Mouse (Mus musculus): ENCODE results near the gene Rnf10.
"Not testable (repeated sequence)": the region's sequence is repeated elsewhere in the genome, so short reads cannot be mapped to it uniquely, and the experiment has no call there.

Rnf10 gene

DNA sequence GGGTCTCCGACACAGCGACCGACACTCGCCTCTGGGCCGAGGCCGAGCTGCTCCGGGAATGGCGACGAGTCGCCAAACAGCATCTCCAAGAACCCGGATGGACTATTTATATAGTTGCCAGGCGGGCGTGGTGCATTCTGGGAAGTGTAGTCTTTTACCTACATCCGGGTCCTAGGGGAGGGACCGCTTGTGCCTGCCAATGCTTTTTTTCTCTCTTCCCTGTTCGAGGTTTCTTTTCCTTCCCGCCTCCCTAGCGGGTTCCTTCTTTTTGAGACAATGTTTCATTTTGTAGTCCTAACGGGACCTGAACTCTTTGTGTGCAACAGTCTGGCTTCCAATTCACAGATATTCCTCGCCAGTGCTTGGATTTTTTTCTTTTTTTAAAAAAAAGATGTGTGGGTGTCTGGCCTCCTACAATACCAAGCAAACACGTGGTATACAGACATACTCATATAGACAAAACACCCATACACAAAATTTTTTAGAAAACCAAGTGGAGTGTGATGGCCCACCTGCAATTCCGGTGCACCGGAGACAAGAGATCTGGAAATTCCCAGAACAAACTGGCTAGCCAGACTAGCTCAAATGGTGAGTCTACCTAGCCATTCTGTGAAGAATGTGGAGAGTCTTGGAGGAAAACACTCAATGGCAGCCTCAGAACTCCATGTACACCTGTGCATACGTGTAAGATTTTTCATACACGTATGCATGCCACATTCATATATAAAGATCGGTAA lies at the start of gene Rnf10:
TSS of gene Rnf10 (minus strand) at position 87 of the 737 bp plus-strand sequence.
- DNase-seq (ENCODE audit: low spot score in 2 of 2), result peak; percentile 94 to 99

- peak; percentile 34 to 60 for DNase-seq (ENCODE audit: low spot score in 2 of 2)
Measured at GRCm38 (mm10) chr5:115319004-115319940, 46.6 kb upstream of the Rnf10 start.

GRCm38 (mm10) chr5:115317645-115318328 lies 45.1 kb upstream of the Rnf10 start:
- DNase-seq (ENCODE audit: low spot score in 2 of 2), result no peak

DNA sequence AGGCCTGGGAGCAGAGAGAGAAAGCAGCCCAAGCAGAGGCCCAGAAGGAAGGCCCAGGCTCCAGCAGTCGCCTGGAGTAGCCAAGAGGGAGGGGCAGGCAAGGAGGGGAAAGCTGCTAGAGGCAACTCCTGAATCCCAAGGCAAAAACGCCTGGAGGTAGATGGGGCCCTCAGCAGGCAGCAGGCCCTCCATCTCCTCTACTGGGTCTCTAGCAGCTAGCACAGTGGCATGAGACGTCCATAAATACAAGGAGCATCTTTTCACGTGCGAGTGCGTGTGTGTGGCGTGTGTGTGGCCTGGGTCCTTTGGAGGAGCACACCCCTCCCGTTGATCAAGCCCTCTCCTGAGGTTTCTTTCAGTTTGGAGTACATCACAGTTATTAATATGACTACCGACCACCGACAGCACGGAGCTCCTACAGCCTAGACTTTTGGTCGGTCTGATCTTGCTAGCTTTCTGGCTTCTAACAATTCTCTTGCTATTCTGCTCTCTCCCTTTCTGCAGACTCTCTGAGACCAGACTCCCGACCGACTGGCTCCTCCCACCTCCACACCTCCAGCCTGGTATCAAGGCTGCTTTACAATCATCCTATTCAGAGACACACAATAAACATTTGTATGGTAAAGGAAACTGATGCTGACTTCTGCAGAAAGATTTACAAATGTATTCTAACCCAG lies 44.4 kb upstream of the Rnf10 start:
- no peak for DNase-seq (ENCODE audit: low spot score in 2 of 2)

DNA sequence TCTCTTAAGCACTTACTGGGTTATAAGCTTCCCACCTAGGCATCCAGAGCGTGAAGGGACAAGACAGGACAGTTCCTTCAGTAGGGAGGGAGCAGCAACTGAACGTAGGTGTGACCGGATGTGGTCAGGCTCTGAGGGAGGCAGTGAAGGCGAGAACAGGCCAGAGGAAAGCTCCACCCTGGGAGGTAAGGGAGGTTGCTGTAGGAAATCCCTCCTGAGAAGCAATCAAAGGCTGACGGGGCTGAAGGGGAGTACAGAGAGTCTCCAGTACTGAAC lies 40.9 kb upstream of the Rnf10 start:
- DNase-seq (ENCODE audit: low spot score in 2 of 2), result no peak

DNA sequence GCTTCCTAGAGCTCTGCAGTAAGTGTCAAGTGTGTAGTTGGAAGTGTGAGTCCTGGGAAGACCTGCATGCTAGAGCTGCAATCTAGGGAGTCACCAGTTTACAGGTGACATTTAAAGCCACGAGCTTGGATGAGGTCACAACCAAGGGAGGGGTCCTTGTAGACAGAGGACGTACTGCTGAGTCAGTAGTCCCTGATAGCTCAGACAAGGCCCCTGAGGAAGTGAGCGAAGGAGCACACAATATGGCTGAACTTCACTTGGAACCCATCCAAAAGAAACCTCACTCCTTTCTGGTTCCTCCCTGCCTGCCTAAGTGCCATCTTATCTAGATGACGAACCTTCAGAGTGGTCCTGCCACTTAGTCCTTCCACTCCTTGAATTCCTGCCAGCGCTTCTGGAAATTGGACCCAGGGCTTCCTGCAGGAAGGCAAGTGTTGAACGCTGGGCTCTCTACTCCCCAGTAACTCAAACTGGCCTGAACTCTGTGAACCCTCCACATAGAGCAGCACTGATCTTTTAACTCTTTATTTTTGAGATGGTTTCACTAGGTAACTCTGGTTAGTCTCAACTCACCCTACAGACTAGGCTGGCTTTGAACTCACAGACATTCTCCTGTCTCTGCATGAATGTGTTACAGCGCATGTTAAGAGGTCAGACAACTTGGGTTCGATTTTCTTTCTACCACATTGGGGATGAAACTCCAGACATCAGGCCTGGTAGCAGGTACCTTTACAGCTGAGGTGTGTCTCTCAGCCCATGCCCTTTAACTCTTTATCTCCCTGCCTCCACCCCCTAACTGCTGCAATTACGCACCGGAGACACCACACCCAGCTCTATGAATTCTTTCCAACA lies 40.3 kb upstream of the Rnf10 start:
- no peak for DNase-seq (ENCODE audit: low spot score in 2 of 2)

DNA sequence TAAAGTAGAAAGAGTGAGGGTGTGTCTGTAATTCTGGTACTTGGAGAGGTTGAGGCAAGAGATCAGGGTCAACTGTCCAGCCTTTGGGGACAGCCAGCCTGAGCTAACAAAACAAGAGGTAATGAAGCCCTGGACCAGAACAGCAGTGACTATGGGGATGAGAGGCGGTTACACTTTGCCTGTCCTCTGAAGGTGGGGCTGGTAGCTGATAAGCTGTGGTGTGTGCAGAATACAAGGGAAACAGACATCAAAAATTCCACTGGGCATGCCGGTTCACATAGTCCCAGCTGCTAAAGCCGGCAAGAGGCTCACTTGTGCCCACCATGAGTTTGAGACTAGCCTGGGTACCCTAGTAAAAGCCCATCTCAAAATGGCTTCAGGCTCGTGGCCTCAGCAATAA lies 39.7 kb upstream of the Rnf10 start:
- no peak for DNase-seq (ENCODE audit: low spot score in 2 of 2)

- DNase-seq (ENCODE audit: low spot score in 2 of 2), result not testable (repeated sequence)
Measured at GRCm38 (mm10) chr5:115302190-115302589, 29.5 kb upstream of the Rnf10 start.

DNA sequence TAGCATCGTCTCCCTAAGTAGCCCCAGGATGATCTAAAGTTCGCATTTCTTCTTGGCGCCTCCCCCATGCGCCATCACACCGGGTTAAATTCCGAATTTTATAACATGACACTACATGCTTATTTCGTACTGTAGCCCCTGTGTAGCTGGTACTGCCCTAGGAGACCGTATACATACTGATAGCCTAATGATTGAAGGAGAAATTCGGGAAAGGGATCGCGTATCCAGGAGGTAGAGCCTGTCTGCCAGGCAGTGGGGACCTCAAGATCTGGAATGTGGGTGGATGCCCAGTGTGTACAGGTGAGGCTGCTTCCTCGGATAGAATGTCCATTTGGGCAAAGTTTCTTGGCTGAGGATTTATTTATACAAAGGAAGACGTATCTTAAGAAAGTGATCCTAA lies 28.9 kb upstream of the Rnf10 start:
- no peak for DNase-seq (ENCODE audit: low spot score in 2 of 2)

- DNase-seq (ENCODE audit: low spot score in 2 of 2), result peak; percentile 100
Measured at GRCm38 (mm10) chr5:115300792-115301614, 28.3 kb upstream of the Rnf10 start, which contains the start of gene Dynll1. TSS of gene Dynll1 (minus strand) at chr5:115300999.

DNA sequence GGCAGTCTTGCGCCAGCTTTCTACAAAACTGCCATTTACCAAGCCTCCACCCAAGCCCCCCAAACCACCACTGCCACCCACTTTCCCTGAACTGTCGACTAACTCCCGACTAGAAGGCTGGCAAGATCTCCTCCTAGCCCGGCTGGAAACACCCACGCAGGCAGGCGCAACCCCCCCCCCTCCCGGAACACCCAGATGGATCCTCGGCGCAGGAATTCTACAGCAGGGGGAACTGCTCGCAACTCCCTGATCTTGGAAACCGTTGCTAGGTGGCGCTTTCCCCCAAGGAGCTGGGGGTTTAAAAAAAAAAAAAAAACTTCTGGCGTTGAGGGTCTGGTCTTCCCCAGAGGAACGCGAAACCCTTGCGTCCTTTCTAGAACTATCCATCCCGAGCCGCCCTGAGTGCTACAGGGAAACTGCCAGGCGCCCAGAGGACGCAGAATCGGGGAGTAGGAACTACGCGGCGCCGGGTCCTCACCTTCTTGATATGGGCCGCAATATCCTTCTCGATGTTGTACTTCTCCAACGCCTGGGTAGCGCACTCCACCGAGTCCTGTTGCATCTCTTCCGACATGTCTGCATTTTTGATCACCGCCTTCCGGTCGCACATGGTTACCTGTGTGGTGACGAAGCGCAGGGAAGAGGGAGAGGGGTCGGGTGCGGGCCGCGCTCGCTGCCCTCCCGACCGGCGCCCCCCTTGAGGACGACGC lies 27.5 kb upstream of the Rnf10 start:
- peak in 1 of 2 experiments; percentile 47 for DNase-seq (ENCODE audit: low spot score in 2 of 2)

DNA sequence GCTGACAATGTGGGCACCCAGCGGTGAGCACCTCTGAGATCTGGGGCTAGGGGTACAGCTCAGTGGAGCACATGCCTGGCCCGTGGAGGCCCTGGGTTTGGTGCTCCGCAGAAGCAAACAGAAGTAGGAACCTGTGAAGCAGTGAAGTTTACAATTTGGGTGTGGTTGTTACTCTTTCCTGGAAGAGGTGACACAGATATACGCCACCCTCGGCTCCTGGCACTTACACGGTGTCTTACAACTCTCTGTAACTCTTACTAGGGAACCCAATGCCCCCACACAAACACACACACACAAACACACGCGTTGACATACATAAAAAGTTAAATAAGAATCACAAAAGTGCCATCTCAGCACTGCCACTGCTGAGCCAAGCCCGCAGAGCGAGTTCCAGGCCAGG lies 23.6 kb upstream of the Rnf10 start:
- no peak for DNase-seq (ENCODE audit: low spot score in 2 of 2)

GRCm38 (mm10) chr5:115294173-115294572 lies 21.5 kb upstream of the Rnf10 start:
- no peak for DNase-seq (ENCODE audit: low spot score in 2 of 2)

DNA sequence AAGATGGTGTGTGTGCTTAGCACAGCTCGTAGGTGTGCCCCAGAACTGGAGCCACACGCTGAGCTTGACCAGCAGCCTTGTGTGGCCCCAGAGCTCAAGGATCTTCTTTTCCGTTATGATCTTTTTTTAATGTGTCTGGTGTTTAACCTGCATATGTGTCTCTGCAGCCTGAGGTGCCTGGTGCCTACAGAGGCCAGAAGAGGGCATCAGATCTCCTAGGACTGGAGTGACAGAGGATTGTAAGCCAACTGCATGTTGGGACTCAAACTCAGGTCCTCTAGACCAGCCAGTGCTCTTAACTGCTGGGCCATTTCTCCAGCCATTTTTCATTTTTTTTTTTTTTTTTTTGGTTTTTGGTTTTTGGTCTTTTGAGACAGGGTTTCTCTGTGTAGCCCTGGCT lies 12.0 kb upstream of the Rnf10 start:
- DNase-seq (ENCODE audit: low spot score in 2 of 2), result no peak

DNA sequence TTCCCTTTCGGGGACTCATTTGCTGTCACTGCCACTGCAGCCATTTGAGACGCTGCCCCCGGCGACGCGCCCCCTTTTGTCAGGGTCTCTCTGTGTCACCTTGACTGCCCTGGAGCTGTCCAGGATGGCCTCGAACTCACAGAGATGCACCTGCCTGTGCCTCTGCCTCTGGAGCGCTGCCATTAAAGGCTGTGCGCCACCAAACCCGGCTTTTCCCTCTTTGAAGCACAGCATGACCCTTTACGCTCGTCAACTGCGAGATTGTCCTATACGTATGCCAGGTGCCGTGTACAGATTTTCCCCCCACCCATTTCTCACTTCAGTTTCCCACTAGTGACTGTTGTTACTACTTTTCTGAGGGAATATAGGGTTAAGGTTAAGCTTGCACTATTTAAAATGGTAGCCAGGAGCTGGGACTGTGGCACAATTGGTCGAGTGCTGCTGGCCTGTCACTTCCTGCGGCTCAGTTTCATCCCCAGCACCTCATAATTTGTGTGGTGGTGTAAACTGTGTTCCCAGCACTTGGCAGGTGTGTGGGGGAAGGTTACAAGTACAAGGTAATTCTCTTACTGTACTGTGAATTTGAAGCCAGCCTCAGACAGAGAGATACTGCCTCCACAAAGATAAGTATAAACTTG lies 7.5 kb upstream of the Rnf10 start:
- peak in 1 of 2 experiments; percentile 28 for DNase-seq (ENCODE audit: low spot score in 2 of 2)

- DNase-seq (ENCODE audit: low spot score in 2 of 2), result peak; percentile 73 to 88
Measured at GRCm38 (mm10) chr5:115279226-115280049, 6.7 kb upstream of the Rnf10 start, which contains the start of gene Coq5. TSS of gene Coq5 (plus strand) at chr5:115279666.

DNA sequence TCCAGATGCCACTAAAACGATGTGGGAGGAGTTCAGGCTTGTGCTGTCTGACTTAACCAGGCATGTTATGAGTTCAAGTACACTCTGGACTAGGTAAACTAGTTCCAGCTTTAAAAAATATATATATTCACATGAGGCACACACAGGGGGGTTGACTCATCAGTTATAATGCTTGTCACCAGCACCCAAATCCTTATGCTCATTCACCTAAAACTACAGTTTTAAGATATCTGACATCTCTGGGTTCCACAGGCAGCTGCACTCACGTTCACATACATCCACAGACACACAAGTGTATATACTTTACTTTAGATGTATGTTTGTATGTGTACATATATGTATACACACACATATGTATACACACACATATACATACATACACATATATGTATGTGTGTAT lies 6.1 kb upstream of the Rnf10 start:
- no peak for DNase-seq (ENCODE audit: low spot score in 2 of 2)

GRCm38 (mm10) chr5:115278053-115278452 lies 5.4 kb upstream of the Rnf10 start:
- DNase-seq (ENCODE audit: low spot score in 2 of 2), result no peak

All from cerebellum, postnatal 4 days (tissue).